Mouse (Mus musculus) C2C12 (cell line): ENCODE results near the gene Chn2.

ENCODE experiments used
- CEBPB ChIP-seq: IDR thresholded peaks from one replicate; pipeline ENCODE4 v1.6.1; 2011; ENCODE audit warnings: low read depth, mild to moderate bottlenecking, control low read depth, moderate library complexity
- CTCF ChIP-seq: IDR thresholded peaks from one replicate; pipeline ENCODE4 v1.5.1; 2011; ENCODE audit not compliant: control insufficient read depth, insufficient read depth, insufficient read length
- FOSL1 ChIP-seq: IDR thresholded peaks from one replicate; pipeline ENCODE4 v1.8.0; 2011; ENCODE audit warnings: mild to moderate bottlenecking, low read length; ENCODE audit not compliant: poor library complexity, insufficient read depth, severe bottlenecking
- MYOG ChIP-seq: IDR thresholded peaks from one replicate; pipeline ENCODE4 v1.6.1; 2011; ENCODE audit not compliant: control insufficient read depth, insufficient read length; ENCODE audit errors: extremely low read depth

- no peak for TF ChIP-seq FOSL1
- TF ChIP-seq CTCF: no peak
- no peak for TF ChIP-seq MYOG
- TF ChIP-seq CEBPB: no peak
Measured at GRCm38 (mm10) chr6:54305777-54306176, 266.4 kb downstream of the Chn2 start.
